Mouse (Mus musculus) layer of hippocampus, adult 9-10 months (tissue): Measurements from ENCODE around the gene 9430015G10Rik.
"Not testable (repeated sequence)": the region's sequence is repeated elsewhere in the genome, so short reads cannot be mapped to it uniquely, and the experiment has no call there.

Experiments used
- DNase-seq: peaks from one replicate; pipeline ENCODE4 v3.0.0; 2022; ENCODE audit warnings: low spot score

Gene 9430015G10Rik

DNA sequence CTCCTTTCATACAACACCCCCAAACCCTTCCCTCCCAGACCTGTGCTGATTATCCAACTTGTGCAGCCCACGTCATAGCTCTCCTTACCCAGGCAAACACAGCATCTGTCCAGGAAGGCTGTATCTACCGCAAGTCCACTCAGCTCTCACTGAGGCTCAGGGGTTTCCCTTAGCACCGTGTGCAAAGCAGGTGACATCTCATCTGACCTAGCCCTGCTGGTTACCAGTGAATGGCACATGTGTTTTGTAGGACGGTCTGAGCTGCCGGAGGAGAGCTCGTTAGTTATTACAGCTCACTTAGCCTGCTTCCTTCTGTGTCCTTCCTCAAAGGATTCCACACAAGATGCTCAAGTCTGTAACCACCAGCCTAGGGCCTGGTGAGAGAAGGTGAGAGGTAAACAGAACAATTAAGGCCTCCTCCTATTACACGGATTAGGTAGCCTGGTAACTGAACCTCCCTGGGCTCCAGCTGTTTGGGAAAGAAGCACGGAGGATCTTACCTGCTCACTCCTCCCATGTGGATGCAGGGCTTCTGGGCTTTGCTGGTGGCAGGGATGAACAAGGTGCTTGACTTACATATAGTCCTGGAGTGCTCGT, 11.9 kb upstream of the 9430015G10Rik start:
- no peak for DNase-seq

- DNase-seq, result no peak
Observed at GRCm38 (mm10) chr4:156099427-156099826, 10.4 kb upstream of the 9430015G10Rik start.

DNA sequence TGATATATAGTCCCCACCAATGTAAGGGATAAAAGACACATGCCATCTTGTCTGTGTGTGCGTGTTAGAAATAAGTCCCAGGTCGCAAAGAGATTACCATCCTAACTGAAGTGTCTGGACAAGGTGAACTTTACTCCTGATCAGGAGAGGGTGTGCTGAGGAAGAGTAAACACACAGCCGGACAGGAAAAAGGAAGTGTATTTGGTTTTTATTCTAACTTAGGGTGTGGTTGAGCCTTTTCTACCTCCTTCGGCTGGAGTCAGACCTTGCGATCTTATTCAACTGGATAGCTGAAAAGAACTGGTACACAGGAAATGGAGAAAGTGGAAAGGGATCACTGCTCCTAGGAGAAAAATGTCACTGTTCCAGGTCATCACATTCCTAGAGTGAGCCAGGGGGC, 9.3 kb upstream of the 9430015G10Rik start:
- no peak for DNase-seq

DNA sequence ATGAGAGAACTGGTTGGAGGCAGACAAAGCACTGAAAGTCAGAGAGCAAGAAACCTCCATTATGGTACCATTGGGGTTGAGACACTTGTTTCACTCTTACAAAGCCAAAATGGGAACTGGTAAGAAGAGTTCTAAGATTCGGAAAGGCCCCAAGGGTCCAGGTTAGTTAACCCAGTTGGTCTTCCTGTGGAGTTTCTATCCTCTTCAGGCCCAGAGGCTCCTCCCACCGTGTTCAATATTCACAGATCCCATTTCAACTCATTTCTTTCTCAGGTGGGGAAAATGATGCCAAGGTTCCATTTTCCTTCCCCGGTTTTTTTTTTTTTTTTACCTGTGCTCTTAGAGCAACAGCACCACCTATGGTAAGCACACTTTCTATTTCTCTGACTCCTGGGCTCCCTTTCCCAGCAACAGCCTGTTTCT, 8.3 kb upstream of the 9430015G10Rik start:
- DNase-seq, result no peak

DNA sequence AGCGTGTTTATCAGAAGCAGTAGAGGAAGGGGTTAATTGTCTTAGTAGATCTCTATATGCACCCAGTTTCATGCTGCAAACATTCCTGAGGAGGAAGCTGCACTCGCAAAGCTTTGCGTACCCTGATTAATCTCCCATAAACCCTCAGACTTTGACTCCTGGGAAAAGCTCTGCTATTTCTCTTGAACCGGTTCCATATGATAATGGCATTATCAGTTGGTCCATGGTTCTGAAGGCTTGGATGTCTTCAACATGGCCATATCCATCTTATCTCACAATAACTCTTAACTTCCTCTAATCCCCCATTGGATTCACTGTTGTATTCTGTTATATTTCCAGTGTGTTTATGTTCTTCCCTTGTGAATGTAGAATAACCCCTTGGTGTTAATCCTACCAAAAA, 6.4 kb upstream of the 9430015G10Rik start:
- no peak for DNase-seq

GRCm38 (mm10) chr4:156108606-156109546, 906 bp upstream of the 9430015G10Rik start:
- DNase-seq, result no peak

DNA sequence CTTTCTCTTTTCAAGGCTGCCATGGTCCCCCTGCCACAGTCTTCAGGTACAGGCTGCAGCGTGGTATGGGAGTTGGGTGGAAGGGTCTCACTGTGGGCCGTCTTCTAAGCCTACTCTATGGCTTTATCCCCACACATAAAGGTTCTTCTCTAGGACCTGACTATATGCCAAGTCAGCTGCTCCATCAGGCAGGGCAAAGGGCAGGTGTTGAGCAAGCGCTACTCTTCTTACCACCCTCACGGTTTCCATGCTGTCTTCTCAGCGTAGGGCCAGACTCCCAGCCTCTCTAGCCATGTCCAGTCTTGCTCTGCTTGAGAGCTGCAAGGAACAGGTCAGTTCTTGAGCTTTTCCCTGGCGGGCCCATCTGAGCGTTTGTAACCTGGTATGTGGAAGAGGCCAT, 14.3 kb downstream of the 9430015G10Rik start:
- DNase-seq, result no peak

DNA sequence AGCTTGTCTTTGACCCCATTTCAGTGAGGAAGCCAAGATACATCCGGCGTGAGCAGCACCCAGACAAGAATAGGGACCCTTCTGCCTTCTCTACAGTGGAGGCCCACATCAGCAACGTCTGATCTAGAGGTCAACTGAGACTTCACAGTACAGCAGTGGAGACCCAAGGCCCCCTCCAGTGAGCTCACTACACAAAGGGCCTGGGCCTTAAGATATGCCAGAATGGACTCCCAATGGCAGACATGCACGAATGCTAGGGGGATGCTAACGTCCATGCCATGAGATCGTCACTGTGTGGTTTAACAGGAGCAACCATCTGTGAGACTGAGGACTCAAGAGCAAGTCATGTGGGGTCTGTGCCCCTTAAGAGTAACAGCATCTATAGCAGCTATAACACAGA, 15.6 kb downstream of the 9430015G10Rik start:
- DNase-seq, result no peak

DNA sequence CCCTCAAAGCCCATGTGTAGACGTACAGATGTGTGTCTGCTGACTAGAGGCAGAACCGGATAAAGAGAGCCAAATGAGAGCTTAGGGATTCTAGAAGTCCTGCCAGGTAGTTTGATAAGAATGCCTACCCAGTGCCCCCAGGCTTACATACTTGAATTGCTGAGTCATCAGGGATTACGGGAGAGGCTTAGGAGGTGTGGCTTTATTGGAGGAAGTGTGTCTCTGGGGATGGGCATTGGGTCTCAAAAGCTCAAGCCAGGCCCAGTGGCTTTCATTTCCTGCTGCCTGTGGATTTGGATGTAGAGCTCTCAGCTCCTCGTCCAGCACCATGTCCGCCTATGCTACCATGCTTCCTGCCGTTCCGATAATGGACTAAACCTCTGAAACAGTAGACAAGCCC, 17.1 kb downstream of the 9430015G10Rik start:
- no peak for DNase-seq

- no peak for DNase-seq
Observed at GRCm38 (mm10) chr4:156128746-156129145, 19.0 kb downstream of the 9430015G10Rik start.

- DNase-seq, result no peak
Observed at GRCm38 (mm10) chr4:156130436-156130835, 20.7 kb downstream of the 9430015G10Rik start, which contains the start of gene Rnf223. Gene Rnf223 (plus strand): TSS chr4:156130513.

DNA sequence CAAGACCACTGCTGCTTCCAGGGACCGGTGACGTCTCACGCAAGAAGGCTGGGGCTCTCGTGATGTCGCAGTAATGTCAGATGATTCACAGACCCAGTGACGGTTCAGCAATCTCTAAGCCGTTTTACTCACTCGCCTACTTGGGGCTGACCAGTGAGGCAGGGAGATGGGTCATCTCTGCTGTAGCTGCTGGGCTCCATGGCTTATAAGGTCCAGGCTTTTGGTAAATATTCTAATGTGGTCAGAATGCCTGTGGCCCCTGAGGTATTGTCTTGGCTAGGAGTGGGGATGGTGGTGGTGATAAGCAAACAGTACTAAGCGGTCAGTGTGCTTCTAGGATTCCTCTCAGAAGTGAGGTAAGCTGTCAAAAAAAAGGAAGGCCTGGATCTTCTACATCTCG, 21.2 kb downstream of the 9430015G10Rik start:
- DNase-seq, result no peak

DNA sequence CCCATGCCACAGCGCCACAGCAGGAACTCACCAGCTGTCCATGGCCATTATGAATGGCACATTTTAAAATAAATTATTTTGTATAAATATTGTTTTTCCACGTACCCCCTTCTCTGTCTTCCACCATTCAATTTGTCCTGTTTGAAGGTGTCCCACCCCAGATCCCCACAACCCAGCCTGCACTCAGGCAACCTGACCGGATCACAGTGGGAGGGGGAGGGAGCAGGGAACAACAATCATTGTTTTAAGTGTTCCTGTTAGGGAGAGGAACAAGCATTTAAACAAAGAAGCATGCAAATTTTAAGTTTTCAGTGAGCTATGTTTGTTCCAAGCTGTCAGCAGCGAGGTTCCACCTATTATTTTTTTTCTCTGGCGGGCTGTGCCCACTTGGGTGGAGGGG, 23.6 kb downstream of the 9430015G10Rik start:
- no peak for DNase-seq

DNA sequence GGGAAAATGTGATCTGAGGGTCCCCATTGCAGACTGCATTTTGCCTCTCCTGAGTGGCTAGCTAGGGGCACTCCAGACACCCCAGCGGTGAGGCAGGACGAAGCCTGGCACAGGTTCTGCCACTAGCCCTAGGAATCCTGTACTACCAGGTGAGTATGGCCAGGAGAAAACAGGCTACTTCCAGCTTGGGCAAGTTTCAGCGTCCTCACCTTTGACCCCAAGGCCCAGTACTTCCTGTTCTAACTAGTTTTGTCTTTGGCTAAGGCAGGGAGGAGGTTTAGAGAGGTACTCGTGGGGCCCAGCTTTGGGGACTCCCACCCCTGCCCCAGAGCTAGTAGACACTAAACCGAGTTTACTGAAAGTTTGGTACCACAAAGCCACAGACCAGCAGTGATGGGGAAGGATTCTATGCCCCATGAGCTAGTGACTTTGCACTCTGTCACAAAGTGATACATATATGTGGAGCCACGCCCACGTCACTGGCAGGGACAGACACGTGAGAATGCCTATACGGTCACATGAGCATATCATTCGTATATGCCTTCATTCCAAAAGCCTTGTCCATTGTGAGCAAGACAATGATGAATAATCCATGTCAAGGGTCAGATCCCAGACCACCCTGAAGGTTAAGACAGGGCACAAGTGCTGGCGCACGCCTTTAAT, 24.3 kb downstream of the 9430015G10Rik start:
- no peak for DNase-seq

DNA sequence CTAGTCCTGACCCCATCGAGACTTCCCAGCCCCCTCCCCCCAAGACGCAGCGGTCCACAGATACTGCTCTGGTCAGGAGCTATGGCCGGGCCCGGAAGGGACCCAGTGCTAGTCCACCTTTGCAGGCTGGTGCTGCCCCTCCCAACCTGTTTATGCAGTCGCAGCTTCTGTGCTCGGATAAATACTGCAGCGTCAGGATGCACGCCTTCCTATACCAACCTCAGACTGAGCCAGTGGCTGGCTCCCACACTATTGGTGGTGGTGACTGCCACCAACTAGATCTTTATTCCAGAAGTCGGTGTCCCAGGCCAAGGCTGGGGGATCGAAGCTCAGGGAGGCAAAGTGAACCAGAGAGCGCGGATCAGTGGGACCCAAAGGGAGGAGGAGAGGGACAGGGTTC, 25.3 kb downstream of the 9430015G10Rik start:
- DNase-seq, result no peak

GRCm38 (mm10) chr4:156135801-156136200, 26.0 kb downstream of the 9430015G10Rik start:
- no peak for DNase-seq

DNA sequence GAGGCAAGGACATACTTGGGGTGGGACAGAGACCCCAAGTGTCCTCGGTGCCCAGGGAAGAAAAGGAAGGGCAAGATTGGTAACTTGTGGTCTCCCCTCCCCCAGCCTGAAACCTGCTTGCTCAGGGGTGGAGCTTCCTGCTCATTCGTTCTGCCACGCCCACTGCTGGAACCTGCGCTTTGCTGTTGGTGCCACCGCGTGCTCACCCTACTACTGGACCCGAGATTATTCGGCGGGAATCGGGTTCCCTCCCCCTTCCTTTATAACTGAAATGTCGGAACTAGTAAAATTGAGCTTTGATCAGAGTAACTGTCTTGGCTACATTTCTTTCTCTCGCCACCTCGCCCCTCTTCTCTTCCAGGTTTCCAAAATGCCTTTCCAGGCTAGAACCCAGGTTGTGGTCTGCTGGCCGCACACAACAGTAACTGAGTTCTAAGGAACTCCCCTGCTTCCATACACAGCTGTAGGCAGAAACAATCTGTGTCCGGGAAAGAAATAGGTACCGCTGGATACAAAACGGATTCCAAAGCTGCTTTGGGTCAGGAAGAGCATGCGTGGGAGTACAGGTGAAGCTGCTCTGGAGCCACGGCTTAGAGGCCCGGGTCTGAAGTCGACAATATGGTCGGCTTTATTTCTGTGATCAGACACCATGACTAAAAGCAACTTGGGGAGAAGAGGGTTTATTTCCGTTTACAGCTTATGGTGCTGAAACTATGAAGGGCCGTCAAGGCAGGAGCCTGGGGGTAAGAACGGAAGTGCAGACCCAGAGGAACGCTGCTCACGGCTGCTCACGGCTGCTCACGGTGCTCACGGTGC, 26.7 kb downstream of the 9430015G10Rik start:
- DNase-seq, result no peak

DNA sequence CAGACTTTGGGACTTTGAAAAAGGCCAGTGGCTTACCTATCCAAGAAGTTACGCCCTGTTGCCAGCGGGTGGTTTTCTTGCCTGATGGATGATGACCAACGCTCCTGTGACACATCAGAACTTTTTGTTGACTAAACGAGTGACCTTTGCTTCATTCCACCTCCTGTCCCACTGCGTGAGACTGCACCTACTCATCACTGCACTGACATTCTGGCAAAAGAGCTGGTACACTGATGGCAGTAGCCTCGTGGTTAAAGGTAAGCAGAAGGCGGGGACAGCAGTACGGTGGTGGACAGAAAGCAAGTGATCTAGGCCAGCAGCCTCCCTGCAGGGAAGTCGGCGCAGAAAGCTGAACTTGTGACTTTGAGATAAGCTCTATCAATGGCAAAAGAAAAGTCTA, 41.1 kb downstream of the 9430015G10Rik start:
- not testable (repeated sequence) for DNase-seq

DNA sequence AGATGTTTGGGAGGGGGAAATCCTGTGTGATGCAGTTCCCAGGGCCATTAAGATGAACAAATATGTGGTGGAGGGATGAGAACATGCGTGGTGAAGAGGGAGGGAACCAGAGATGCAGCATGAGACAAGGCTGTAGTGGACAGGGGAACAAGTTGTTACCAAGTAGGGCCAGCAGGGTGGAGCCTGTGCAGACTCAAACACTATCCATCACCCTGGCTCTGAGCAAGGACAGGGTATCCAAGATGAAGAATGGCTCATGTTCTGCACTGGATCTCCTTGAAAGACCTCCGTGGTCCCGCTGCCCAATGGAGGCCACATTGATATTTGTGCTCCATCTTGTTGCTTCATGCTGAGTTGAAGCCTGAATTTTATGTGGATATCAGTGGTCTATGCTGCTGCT, 45.0 kb downstream of the 9430015G10Rik start:
- no peak for DNase-seq

GRCm38 (mm10) chr4:156166477-156166876, 56.7 kb downstream of the 9430015G10Rik start:
- no peak for DNase-seq

GRCm38 (mm10) chr4:156168611-156169010, 58.8 kb downstream of the 9430015G10Rik start:
- no peak for DNase-seq

- DNase-seq, result no peak
Observed at GRCm38 (mm10) chr4:156169129-156169528, 59.3 kb downstream of the 9430015G10Rik start.
